In the genomic region with DNA sequence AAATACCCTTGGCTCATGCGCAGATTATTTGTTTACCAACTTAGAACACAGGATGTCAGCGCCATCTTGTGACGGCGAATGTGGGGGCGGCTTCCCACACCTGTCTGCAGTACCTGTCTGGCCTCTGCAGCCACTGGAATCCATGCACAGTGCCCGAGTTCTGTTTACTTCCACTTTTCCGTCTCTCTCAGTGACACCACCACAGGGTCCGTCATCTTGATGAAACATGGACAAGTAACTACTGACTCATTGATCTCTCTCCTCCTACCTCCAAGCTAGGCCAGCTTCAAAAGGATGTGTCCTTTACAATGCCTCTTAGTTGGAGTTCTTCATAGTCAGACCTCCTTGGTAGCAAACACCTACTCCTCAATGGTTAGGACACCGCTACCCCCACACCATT, we compare ENCODE assay signal across 19 mouse cellular contexts. TPM values are rescaled to one million over a fixed set of nuclear protein-coding genes. Genes with fewer than 3 reads are reported as not detected.
DNase-seq lines count a peak whose midpoint lies in the region; ATAC-seq lines count a peak whose summit lies in the region.
"Had no signal": no experiment of that assay in that cellular context is flagged by ENCODE, and none has a peak within 500 bp of the region (broad histone marks: within the 10 kb centered on the region; RNA-seq: fewer than 3 reads in every experiment).

No protein-coding gene starts in this region.

- no peaks in the 10 kb centered on the region for H3K4me1 ChIP-seq in limb, embryonic 11.5 days (ENCODE audit: control insufficient read depth, insufficient read depth, low read length)
- H3K4me1 ChIP-seq in limb, embryonic 10.5 days: no peaks in the 10 kb centered on the region
- no peaks in the 10 kb centered on the region for H3K4me1 ChIP-seq in forebrain, embryonic 14.5 days (ENCODE audit: control insufficient read depth, insufficient read depth, low read length)
- H3K4me1 ChIP-seq: embryonic facial prominence, embryonic 12.5 days; forebrain, embryonic 12.5 days; hindbrain, embryonic 15.5 days had no signal

- H3K36me3 ChIP-seq in limb, embryonic 11.5 days (ENCODE audit: control insufficient read depth, insufficient read depth, low read length): no peaks in the 10 kb centered on the region
- no peaks in the 10 kb centered on the region for H3K36me3 ChIP-seq in limb, embryonic 10.5 days
- no peaks in the 10 kb centered on the region for H3K36me3 ChIP-seq in forebrain, embryonic 14.5 days (ENCODE audit: control insufficient read depth, insufficient read depth, low read length)
- H3K36me3 ChIP-seq: embryonic facial prominence, embryonic 12.5 days; forebrain, embryonic 12.5 days; heart, embryonic 12.5 days; hindbrain, embryonic 15.5 days had no signal

- no peak overlapping the region for H3K27ac ChIP-seq in limb, embryonic 11.5 days (replicated peaks; ENCODE audit: low read depth, low read length)
- no peak overlapping the region for H3K27ac ChIP-seq in limb, embryonic 10.5 days
- no peak overlapping the region for H3K27ac ChIP-seq in forebrain, embryonic 14.5 days (ENCODE audit: low read depth, low read length)
- H3K27ac ChIP-seq: embryonic facial prominence, embryonic 12.5 days; forebrain, embryonic 12.5 days; hindbrain, embryonic 15.5 days had no signal

- no peak overlapping the region for H3K9ac ChIP-seq in limb, embryonic 11.5 days (ENCODE audit: low read length)
- H3K9ac ChIP-seq in forebrain, embryonic 14.5 days (ENCODE audit: low read length): no peak overlapping the region
- H3K9ac ChIP-seq: embryonic facial prominence, embryonic 12.5 days; forebrain, embryonic 12.5 days; heart, embryonic 12.5 days; hindbrain, embryonic 15.5 days had no signal

- 90% methylated on average over 7 of the region's 9 CpGs for WGBS in limb, embryonic 11.5 days
- 92% methylated on average over 9 of the region's 9 CpGs for WGBS in limb, embryonic 10.5 days
- WGBS in forebrain, embryonic 14.5 days: 96% methylated on average over 8 of the region's 9 CpGs

- no peaks in the 10 kb centered on the region for H3K9me3 ChIP-seq in limb, embryonic 11.5 days (ENCODE audit: control insufficient read depth, low read length)
- no peaks in the 10 kb centered on the region for H3K9me3 ChIP-seq in limb, embryonic 10.5 days (replicated peaks)
- H3K9me3 ChIP-seq in forebrain, embryonic 14.5 days (replicated peaks; ENCODE audit: control insufficient read depth, low read length): no peaks in the 10 kb centered on the region
- H3K9me3 ChIP-seq: embryonic facial prominence, embryonic 12.5 days; forebrain, embryonic 12.5 days; heart, embryonic 12.5 days; hindbrain, embryonic 15.5 days had no signal

- no peak overlapping the region for H3K4me3 ChIP-seq in limb, embryonic 11.5 days (ENCODE audit: low read depth, low read length)
- H3K4me3 ChIP-seq in limb, embryonic 10.5 days: no peak overlapping the region
- H3K4me3 ChIP-seq in forebrain, embryonic 14.5 days (ENCODE audit: low read depth, low read length): no peak overlapping the region
- H3K4me3 ChIP-seq: embryonic facial prominence, embryonic 12.5 days; forebrain, embryonic 12.5 days; heart, embryonic 12.5 days; hindbrain, embryonic 15.5 days had no signal

- no peaks in the 10 kb centered on the region for H3K27me3 ChIP-seq in limb, embryonic 11.5 days (ENCODE audit: control insufficient read depth, insufficient read depth, low read length)
- no peaks in the 10 kb centered on the region for H3K27me3 ChIP-seq in limb, embryonic 10.5 days (ENCODE audit: low read depth, poor library complexity, severe bottlenecking)
- no peaks in the 10 kb centered on the region for H3K27me3 ChIP-seq in forebrain, embryonic 14.5 days (replicated peaks; ENCODE audit: control insufficient read depth, insufficient read depth, low read length)
- H3K27me3 ChIP-seq: embryonic facial prominence, embryonic 12.5 days; forebrain, embryonic 12.5 days; heart, embryonic 12.5 days; hindbrain, embryonic 15.5 days had no signal

- DNase-seq in heart, adult 11 months: peak; percentile 79
- DNase-seq in heart, adult 8-10 months (ENCODE audit: low spot score): no peak
- DNase-seq in limb, embryonic 11.5 days (ENCODE audit: low spot score): peak; percentile 16
- DNase-seq in limb, embryonic 10.5 days (ENCODE audit: low spot score): no peak
- peak; percentile 51 for DNase-seq in induced T-regulatory cell, adult 2 months (ENCODE audit: low read depth)
- DNase-seq in right cerebral cortex, postnatal 14 days: no peak
- no peak for DNase-seq in forebrain, embryonic 14.5 days (ENCODE audit: low spot score)
- DNase-seq: adrenal gland, postnatal 10 days; cerebellum, adult 11-12 months; cerebellum, adult 9-10 months; cerebellum, postnatal 25 days; heart, postnatal 36 days had no signal

- H3K4me2 ChIP-seq in limb, embryonic 11.5 days (ENCODE audit: low read depth, severe bottlenecking): no peak overlapping the region
- no peak overlapping the region for H3K4me2 ChIP-seq in forebrain, embryonic 14.5 days (ENCODE audit: low read length)
- H3K4me2 ChIP-seq: embryonic facial prominence, embryonic 12.5 days; forebrain, embryonic 12.5 days; heart, embryonic 12.5 days; hindbrain, embryonic 15.5 days had no signal

- no peak for ATAC-seq in limb, embryonic 11.5 days (ENCODE audit: insufficient number of reproducible peaks, low FRiP score, low TSS enrichment, low read depth)
- no peak for ATAC-seq in forebrain, embryonic 14.5 days
- ATAC-seq: inflammation-experienced regulatory T-cells, adult 6 months; intestine, postnatal 0 days had no signal

RNA-seq across cellular contexts. Expression of gene Arhgap31, which starts 8.3 kb away (rescaled TPM):
- 10 to 100 TPM; 32.9 to 44.3 (median 39.1) TPM for total RNA-seq in heart, adult 8-10 months (2022)
- 5.4 and 6.5 TPM in 2 replicates for polyA plus RNA-seq in limb, embryonic 11.5 days (2014; fragmentation: Nextera tagmentation; extraction: Ambion mirVana)
- 6.3 and 6.7 TPM in 2 replicates for polyA plus RNA-seq in limb, embryonic 10.5 days (2016; fragmentation: Nextera tagmentation; extraction: Ambion mirVana)
- polyA plus RNA-seq in forebrain, embryonic 14.5 days (2014; fragmentation: Nextera tagmentation; extraction: Ambion mirVana): 2.5 and 3.6 TPM in 2 replicates

RNA-seq across cellular contexts. Expression of gene B4galt4, which starts 20.7 kb away (rescaled TPM):
- 10 to 100 TPM in 2 of 4 experiments, 1 to 10 TPM in 2; 7.2 to 11.7 (median 9.6) TPM for total RNA-seq in heart, adult 8-10 months (2022)
- polyA plus RNA-seq in limb, embryonic 11.5 days (2014; fragmentation: Nextera tagmentation; extraction: Ambion mirVana): 26.8 and 27.8 TPM in 2 replicates
- polyA plus RNA-seq in limb, embryonic 10.5 days (2016; fragmentation: Nextera tagmentation; extraction: Ambion mirVana): 19.2 and 23.0 TPM in 2 replicates
- 29.5 and 31.7 TPM in 2 replicates for polyA plus RNA-seq in forebrain, embryonic 14.5 days (2014; fragmentation: Nextera tagmentation; extraction: Ambion mirVana)
- total RNA-seq: MEL had no signal

Comparison
In these comparisons a context has a peak if more than half of its experiments do, and no peak if none do; other contexts are left out.
1. DNase-seq: peak in heart, adult 11 months (single experiment), limb, embryonic 11.5 days (single experiment) and induced T-regulatory cell, adult 2 months (single experiment); none in heart, adult 8-10 months (single experiment), limb, embryonic 10.5 days (single experiment), right cerebral cortex, postnatal 14 days (single experiment) and forebrain, embryonic 14.5 days (single experiment).